Mouse (Mus musculus): ENCODE measurements around the gene Prpsap1.
A peak's percentile ranks its signal among the peaks of the same experiment; 100 is the strongest.

- TF ChIP-seq CTCF (IDR thresholded peaks at IDR 0.05; ENCODE audit: borderline replicate concordance, insufficient read depth, low read length) (peak; percentile 32; the same call in 1 of the 2 replicates), POLR2A (IDR thresholded peaks at IDR 0.05; ENCODE audit: low read depth, low read length) (no peak)
These were observed 5.2 kb downstream of the Prpsap1 start for GRCm38 (mm10) chr11:116488693-116489375.

Data from embryonic fibroblast, embryonic 13.5 days (primary cell).